Mouse (Mus musculus) liver, embryonic 12.5 days (tissue): ENCODE data around the gene Cyp21a1. TPM values are rescaled to one million over a fixed set of nuclear protein-coding genes. Genes with fewer than 3 reads are reported as not detected.
"Not testable (repeated sequence)": the region's sequence is repeated elsewhere in the genome, so short reads cannot be mapped to it uniquely, and the experiment has no call there.

Experiments used
- ATAC-seq: fragments of 200-750 bp; cut with Nextera tagmentation; 2 replicates; pipeline ENCODE4 v1.8.0; 2017; ENCODE audit warnings: moderate number of reproducible peaks, mild to moderate bottlenecking, moderate library complexity
- H3K27ac ChIP-seq: fragments of 300-500 bp; sonication (generic); 2 replicates; pipeline ENCODE4 v1.5.1; 2016; ENCODE audit warnings: mild to moderate bottlenecking
- H3K27me3 ChIP-seq: fragments of 300-500 bp; sonication (generic); replicated peaks from 2 replicates; pipeline ENCODE4 v1.6.1; 2016; ENCODE audit warnings: mild to moderate bottlenecking, moderate library complexity
- H3K36me3 ChIP-seq: fragments of 300-500 bp; sonication (generic); 2 replicates; pipeline ENCODE4 v1.6.1; 2016; ENCODE audit warnings: mild to moderate bottlenecking, moderate library complexity
- H3K4me1 ChIP-seq: fragments of 300-500 bp; sonication (generic); 2 replicates; pipeline ENCODE4 v1.6.1; 2016
- H3K4me2 ChIP-seq: fragments of 300-500 bp; sonication (generic); 2 replicates; pipeline ENCODE4 v1.6.1; 2016; ENCODE audit warnings: mild to moderate bottlenecking, moderate library complexity
- H3K4me3 ChIP-seq: fragments of 300-500 bp; sonication (generic); 2 replicates; pipeline ENCODE4 v1.5.1; 2016; ENCODE audit warnings: mild to moderate bottlenecking, moderate library complexity
- H3K9ac ChIP-seq: fragments of 300-500 bp; sonication (generic); 2 replicates; pipeline ENCODE4 v1.6.1; 2016; ENCODE audit warnings: mild to moderate bottlenecking, moderate library complexity
- H3K9me3 ChIP-seq: fragments of 300-500 bp; sonication (generic); replicated peaks from 2 replicates; pipeline ENCODE4 v1.6.1; 2016; ENCODE audit warnings: mild to moderate bottlenecking, moderate library complexity
- WGBS: fragments of 180-500 bp; shearing (Covaris S2); methylation state at CpG from one replicate; pipeline ENCODE4 v1.1.7; 2016; ENCODE audit not compliant: insufficient replicate concordance; 5-methylcytosine and 5-hydroxymethylcytosine counted together
- polyA plus RNA-seq: library from polyadenylated mRNA; unstranded; fragments of >200 nt; fragmentation: Nextera tagmentation; extraction: Ambion mirVana; gene quantifications from 2 replicates; pipeline ENCODE4 v1.2.1, GENCODE M21; 2016

The Cyp21a1 gene
- polyA plus RNA-seq, 1 experiment from 2014 or later: not detected

- H3K27ac ChIP-seq, H3K4me3 ChIP-seq, H3K9ac ChIP-seq, H3K4me2 ChIP-seq, H3K36me3 ChIP-seq, H3K27me3 ChIP-seq, H3K4me1 ChIP-seq, H3K9me3 ChIP-seq, ATAC-seq: not testable (repeated sequence)
- WGBS: 79% methylated on average over 16 of the region's 16 CpGs
Observed at GRCm38 (mm10) chr17:34800781-34801305, 3.5 kb downstream of the Cyp21a1 start.

DNA sequence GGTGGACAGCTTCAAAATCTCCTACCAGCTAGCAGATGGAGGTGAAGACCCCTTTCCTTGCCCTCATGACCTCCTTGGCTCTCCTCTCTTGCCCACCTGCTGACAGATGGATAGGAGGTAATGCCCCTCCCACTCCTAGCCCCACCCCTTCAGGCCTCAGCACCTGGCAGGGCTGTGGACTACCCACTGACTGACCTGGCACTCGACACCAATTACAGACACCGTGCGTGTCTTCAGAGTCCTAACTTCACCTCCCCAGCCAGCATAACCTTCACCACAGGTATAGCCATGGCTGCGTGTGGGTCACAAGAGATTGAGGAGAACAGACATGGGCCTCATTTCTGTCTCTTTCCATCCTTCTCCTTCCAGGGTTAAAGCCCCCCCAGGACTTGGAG, 4.8 kb downstream of the Cyp21a1 start:
- Histone ChIP-seq H3K27ac (no peak overlapping the region), H3K27me3 (no peaks in the 10 kb centered on the region), H3K36me3 (no peaks in the 10 kb centered on the region), H3K4me2 (no peak overlapping the region), H3K4me1 (no peaks in the 10 kb centered on the region), H3K4me3 (no peak overlapping the region), H3K9me3 (no peaks in the 10 kb centered on the region), H3K9ac (no peak overlapping the region)
- 79% methylated on average over 4 of the region's 4 CpGs for WGBS
- ATAC-seq: no peak

- Histone ChIP-seq H3K9ac (no peak overlapping the region), H3K4me2 (no peak overlapping the region), H3K27me3 (no peaks in the 10 kb centered on the region), H3K4me1 (no peaks in the 10 kb centered on the region), H3K36me3 (no peaks in the 10 kb centered on the region), H3K27ac (no peak overlapping the region), H3K9me3 (no peaks in the 10 kb centered on the region), H3K4me3 (no peak overlapping the region)
- ATAC-seq: no peak
- 76% methylated on average over 17 of the region's 17 CpGs for WGBS
Observed at GRCm38 (mm10) chr17:34798866-34799530, 5.4 kb downstream of the Cyp21a1 start.

DNA sequence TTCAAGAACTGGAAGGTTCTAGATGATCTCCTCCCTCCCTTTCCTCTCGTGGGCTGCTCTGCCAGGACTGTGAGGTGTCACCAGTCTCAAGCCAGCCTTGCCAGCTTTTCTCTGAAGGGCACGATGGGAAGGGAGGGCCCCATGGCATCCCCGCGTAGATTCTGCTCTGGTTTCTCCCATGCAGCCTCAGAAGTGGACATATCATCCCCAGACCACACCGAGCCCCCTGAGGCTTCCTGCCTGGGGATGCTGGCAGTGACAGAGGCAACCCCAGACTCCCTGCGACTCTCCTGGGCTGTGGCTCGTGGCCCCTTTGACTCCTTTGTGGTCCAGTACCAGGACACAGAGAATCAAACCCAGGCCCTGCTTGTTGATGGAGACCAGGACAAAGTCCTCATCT, 6.3 kb downstream of the Cyp21a1 start:
- H3K4me1 ChIP-seq, ATAC-seq: not testable (repeated sequence)
- WGBS: 63% methylated on average over 6 of the region's 7 CpGs

DNA sequence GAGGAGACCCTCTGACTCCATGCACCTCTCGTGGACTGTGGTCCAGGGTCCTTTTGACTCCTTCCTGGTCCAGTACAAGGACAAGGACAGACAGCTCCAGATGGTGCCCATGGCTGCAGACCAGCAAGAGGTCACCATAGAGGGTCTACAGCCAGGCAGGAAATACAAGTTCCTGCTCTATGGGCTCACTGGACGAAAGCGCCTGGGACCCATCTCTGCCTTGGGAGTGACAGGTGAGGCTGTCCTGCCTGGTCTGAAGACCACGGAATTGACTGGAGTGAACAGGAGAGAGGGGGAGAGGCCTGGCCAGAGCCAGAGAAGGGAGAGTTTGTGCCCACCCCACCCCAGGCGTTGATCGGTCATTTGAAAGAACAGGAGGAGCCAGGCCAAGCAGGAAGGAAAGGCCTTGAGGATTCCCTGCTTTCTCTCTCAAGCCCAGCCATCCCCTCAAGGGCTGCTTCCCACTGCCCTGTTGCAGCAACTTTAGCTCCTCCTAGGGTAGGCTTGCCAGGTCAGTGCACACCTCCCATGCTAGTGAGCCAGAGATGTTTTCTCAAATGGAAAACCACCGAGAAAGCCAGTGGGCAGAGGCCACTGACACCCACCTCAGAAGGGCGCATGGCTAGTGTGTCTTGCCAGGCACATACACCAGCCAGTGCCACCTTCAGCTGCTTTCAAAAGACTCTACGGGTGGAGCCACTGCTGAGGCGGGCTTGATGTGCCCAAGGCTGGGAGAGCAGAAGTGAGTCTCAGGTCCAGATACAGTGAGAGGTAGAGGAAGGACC, 7.0 kb downstream of the Cyp21a1 start:
- not testable (repeated sequence) for ATAC-seq, H3K27ac ChIP-seq, H3K4me2 ChIP-seq, H3K4me1 ChIP-seq, H3K9ac ChIP-seq, H3K27me3 ChIP-seq, H3K36me3 ChIP-seq, H3K4me3 ChIP-seq
- WGBS: 64% methylated on average over 10 of the region's 10 CpGs
- H3K9me3 ChIP-seq: 0 out of 2 replicates have a peak, but pooled peaks cover 10% of the 10 kb centered on the region

More for the DNA sequence above, 6.3 kb downstream of the Cyp21a1 start:
- not testable (repeated sequence) for H3K4me3 ChIP-seq, H3K27me3 ChIP-seq, H3K9me3 ChIP-seq, H3K4me2 ChIP-seq, H3K36me3 ChIP-seq, H3K9ac ChIP-seq, H3K27ac ChIP-seq

- H3K4me3 ChIP-seq: no peak overlapping the region
- ATAC-seq: no peak
- H3K9me3 ChIP-seq: 0 out of 2 replicates have a peak, but pooled peaks cover 11% of the 10 kb centered on the region
- no peak overlapping the region for H3K9ac ChIP-seq
- H3K4me2 ChIP-seq: no peak overlapping the region
- no peaks in the 10 kb centered on the region for H3K36me3 ChIP-seq
- 55% methylated on average over 8 of the region's 8 CpGs for WGBS
- H3K27ac ChIP-seq: no peak overlapping the region
- no peaks in the 10 kb centered on the region for H3K27me3 ChIP-seq
- H3K4me1 ChIP-seq: no peaks in the 10 kb centered on the region
Observed at GRCm38 (mm10) chr17:34796311-34797140, 7.8 kb downstream of the Cyp21a1 start.

DNA sequence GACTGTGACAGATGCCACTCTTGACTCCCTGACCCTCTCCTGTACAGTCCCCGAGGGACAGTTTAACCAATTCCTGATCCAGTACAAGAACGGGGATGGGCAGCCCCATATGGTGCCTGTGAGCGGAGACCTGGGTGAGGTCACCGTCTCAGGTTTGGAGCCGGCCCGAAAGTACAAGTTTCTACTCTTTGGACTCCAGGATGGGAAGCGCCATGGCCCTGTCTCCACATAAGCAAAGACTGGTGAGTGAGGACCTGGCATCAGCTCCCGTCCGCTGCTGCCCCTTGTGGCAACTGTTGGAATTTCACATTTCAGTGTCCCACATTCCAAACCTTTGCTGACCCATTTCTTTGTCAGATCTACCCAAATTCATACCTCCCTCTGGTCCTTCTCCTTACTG, 8.7 kb downstream of the Cyp21a1 start:
- Histone ChIP-seq H3K4me3 (no peak overlapping the region), H3K9me3 (0 out of 2 replicates have a peak, but pooled peaks cover 11% of the 10 kb centered on the region), H3K27me3 (no peaks in the 10 kb centered on the region), H3K36me3 (no peaks in the 10 kb centered on the region), H3K27ac (no peak overlapping the region), H3K4me1 (no peaks in the 10 kb centered on the region), H3K4me2 (no peak overlapping the region), H3K9ac (no peak overlapping the region)
- ATAC-seq: no peak
- WGBS: 58% methylated on average over 9 of the region's 9 CpGs

GRCm38 (mm10) chr17:34795016-34795415, 9.3 kb downstream of the Cyp21a1 start:
- Histone ChIP-seq H3K36me3 (no peaks in the 10 kb centered on the region), H3K4me1 (no peaks in the 10 kb centered on the region), H3K27me3 (no peaks in the 10 kb centered on the region), H3K9me3 (0 out of 2 replicates have a peak, but pooled peaks cover 11% of the 10 kb centered on the region), H3K9ac (no peak overlapping the region), H3K4me3 (no peak overlapping the region), H3K27ac (no peak overlapping the region), H3K4me2 (no peak overlapping the region)
- WGBS: 75% methylated on average over 10 of the region's 10 CpGs
- no peak for ATAC-seq

GRCm38 (mm10) chr17:34777680-34778325, 26.6 kb downstream of the Cyp21a1 start:
- H3K27me3 ChIP-seq: no peaks in the 10 kb centered on the region
- no peak overlapping the region for H3K4me2 ChIP-seq
- no peak overlapping the region for H3K4me3 ChIP-seq
- H3K27ac ChIP-seq: no peak overlapping the region
- H3K9ac ChIP-seq: no peak overlapping the region
- no peaks in the 10 kb centered on the region for H3K4me1 ChIP-seq
- H3K36me3 ChIP-seq: no peaks in the 10 kb centered on the region
- 64% methylated on average over 9 of the region's 9 CpGs for WGBS
- H3K9me3 ChIP-seq: peaks cover 16% of the 10 kb centered on the region
- ATAC-seq: no peak

GRCm38 (mm10) chr17:34761471-34761870, 42.9 kb downstream of the Cyp21a1 start:
- Histone ChIP-seq H3K9ac (no peak overlapping the region), H3K4me1 (no peaks in the 10 kb centered on the region), H3K4me2 (no peak overlapping the region), H3K9me3 (0 out of 2 replicates have a peak, but pooled peaks cover 1% of the 10 kb centered on the region), H3K27ac (no peak overlapping the region), H3K27me3 (no peaks in the 10 kb centered on the region), H3K4me3 (no peak overlapping the region), H3K36me3 (no peaks in the 10 kb centered on the region)
- ATAC-seq: no peak
- WGBS: 50% methylated on average over 3 of the region's 3 CpGs
